Mouse (Mus musculus): ENCODE data around the gene Larp1.

DNA sequence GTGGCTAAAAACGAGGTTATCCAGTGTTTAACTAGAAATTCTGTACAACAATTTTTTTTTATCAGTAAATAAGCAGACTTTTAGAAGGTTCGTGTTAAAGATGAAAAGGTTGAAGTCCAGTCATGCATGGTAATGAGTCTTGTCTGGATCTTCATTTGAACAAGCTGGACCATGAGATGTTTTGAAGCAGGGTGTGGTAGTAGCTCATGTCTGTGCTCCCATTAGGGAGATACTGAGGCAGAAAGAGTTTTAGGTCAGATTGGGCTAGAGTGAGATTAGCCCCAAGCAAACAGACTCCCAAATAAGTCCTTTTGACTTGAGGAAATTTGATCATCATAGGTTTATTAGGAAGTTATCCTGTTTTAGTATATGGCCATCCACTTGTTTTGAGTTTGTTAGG lies 6.5 kb downstream of the Larp1 start:
- TF ChIP-seq CTCF (IDR thresholded peaks at IDR 0.05; ENCODE audit: low read depth) = no peak
- no peak for TF ChIP-seq EP300 (IDR thresholded peaks at IDR 0.05; ENCODE audit: low read depth)

Data from liver, postnatal 0 days (tissue).